8 mouse cellular contexts compared by ENCODE assay signal in the genomic region with DNA sequence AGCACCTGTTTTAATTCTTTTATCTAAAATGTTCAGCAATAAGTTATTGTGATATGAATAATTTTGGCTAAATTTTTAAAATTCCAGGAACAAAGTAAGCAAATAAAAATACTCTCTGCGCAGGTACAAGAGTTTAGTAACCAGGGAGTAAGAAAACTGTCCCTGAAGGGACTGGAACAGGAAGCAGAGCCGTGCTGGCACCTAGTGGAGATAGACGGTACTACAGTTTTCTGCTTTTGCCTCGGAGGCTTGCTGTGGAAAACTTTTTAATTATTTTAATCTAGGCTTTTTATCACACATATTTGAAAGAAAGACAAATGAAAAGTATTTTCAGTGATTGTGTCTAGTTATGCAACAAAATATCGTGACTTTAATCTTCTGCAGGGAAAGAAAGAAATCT.
DNase-seq lines count a peak whose midpoint lies in the region; ATAC-seq and TF ChIP-seq lines count a peak whose summit lies in the region.

No protein-coding gene starts in this region.

- no peak for TF ChIP-seq POLR2A in brain, embryonic 14.5 days (IDR thresholded peaks at IDR 0.05; ENCODE audit: borderline replicate concordance, extremely low read depth, insufficient read depth, insufficient read length, poor library complexity, severe bottlenecking)

- peak; percentile 77 for DNase-seq in intestine, embryonic 14.5 days (ENCODE audit: low spot score)
- DNase-seq in ES-E14 (ENCODE audit: low read depth, low spot score), result peak; percentile 7
- peak; percentile 69 for DNase-seq in brain, embryonic 14.5 days (ENCODE audit: low read depth)
- DNase-seq in gastrocnemius, postnatal 10 days, result peak; percentile 62
- peak; percentile 46 to 68 for DNase-seq in layer of hippocampus, postnatal 14 days (ENCODE audit: low spot score in 2 of 2)
- DNase-seq in midbrain, postnatal 0 days (ENCODE audit: low spot score), result peak; percentile 72
- peak; percentile 40 to 47 for DNase-seq in urinary bladder, postnatal 36 days (ENCODE audit: low spot score in 2 of 2)

- no peaks in the 10 kb centered on the region for H3K36me3 ChIP-seq in intestine, embryonic 14.5 days (ENCODE audit: control insufficient read depth, insufficient read depth, low read length)
- H3K36me3 ChIP-seq in intestine, embryonic 15.5 days, result no peaks in the 10 kb centered on the region
- H3K36me3 ChIP-seq in ES-E14 (ENCODE audit: control insufficient read depth, insufficient read depth, low read length, poor library complexity, severe bottlenecking), result no peaks in the 10 kb centered on the region
- H3K36me3 ChIP-seq in midbrain, postnatal 0 days (ENCODE audit: insufficient read depth, low read length), result no peaks in the 10 kb centered on the region

- TF ChIP-seq CTCF in brain, embryonic 14.5 days (IDR thresholded peaks at IDR 0.05; ENCODE audit: borderline replicate concordance, extremely low read depth, insufficient read depth, insufficient read length), result peak; percentile 85
- peak; percentile 93 for TF ChIP-seq CTCF in midbrain, postnatal 0 days (IDR thresholded peaks at IDR 0.05)

- no peaks in the 10 kb centered on the region for H3K4me1 ChIP-seq in intestine, embryonic 14.5 days (replicated peaks; ENCODE audit: control insufficient read depth, insufficient read depth, low read length)
- H3K4me1 ChIP-seq in intestine, embryonic 15.5 days (replicated peaks), result no peaks in the 10 kb centered on the region
- no peaks in the 10 kb centered on the region for H3K4me1 ChIP-seq in ES-E14 (ENCODE audit: control insufficient read depth in 2 of 2, insufficient read depth in 2 of 2, low read length in 2 of 2, poor library complexity in 1 of 2)
- no peaks in the 10 kb centered on the region for H3K4me1 ChIP-seq in midbrain, postnatal 0 days (ENCODE audit: insufficient read depth, low read length)

- no peak for ATAC-seq in intestine, embryonic 14.5 days (replicated peaks; ENCODE audit: low FRiP score, low TSS enrichment, low read depth)
- ATAC-seq in intestine, embryonic 15.5 days, result no peak
- ATAC-seq in midbrain, postnatal 0 days (ENCODE audit: low FRiP score), result no peak

- in situ Hi-C loops in ES-E14 (cut with MboI; ENCODE audit: low sequenced_read_pairs in 2 of 2, unreplicated experiment in 2 of 2), result no loop called here

- 11% methylated on average over 5 of the region's 5 CpGs for WGBS in intestine, embryonic 14.5 days
- WGBS in intestine, embryonic 15.5 days, result 6% methylated on average over 5 of the region's 5 CpGs
- 10% methylated on average over 5 of the region's 5 CpGs for WGBS in midbrain, postnatal 0 days

- H3K4me3 ChIP-seq in intestine, embryonic 14.5 days (ENCODE audit: low read depth, low read length), result no peak overlapping the region
- H3K4me3 ChIP-seq in intestine, embryonic 15.5 days (replicated peaks), result no peak overlapping the region
- H3K4me3 ChIP-seq in ES-E14 (ENCODE audit: insufficient read depth in 1 of 2, low read depth in 1 of 2, low read length in 2 of 2, poor library complexity in 1 of 2, severe bottlenecking in 1 of 2), result no peak overlapping the region
- no peak overlapping the region for H3K4me3 ChIP-seq in midbrain, postnatal 0 days (ENCODE audit: low read depth, low read length)

- no peak overlapping the region for H3K9ac ChIP-seq in intestine, embryonic 14.5 days (ENCODE audit: low read length)
- H3K9ac ChIP-seq in intestine, embryonic 15.5 days, result no peak overlapping the region
- no peak overlapping the region for H3K9ac ChIP-seq in ES-E14 (ENCODE audit: insufficient read depth, low read depth, low read length, poor library complexity, severe bottlenecking)
- H3K9ac ChIP-seq in midbrain, postnatal 0 days (replicated peaks; ENCODE audit: low read length, poor library complexity, severe bottlenecking), result no peak overlapping the region

- 0 out of 2 replicates have a peak, but pooled peaks cover 7% of the 10 kb centered on the region for H3K27me3 ChIP-seq in intestine, embryonic 14.5 days (replicated peaks; ENCODE audit: control insufficient read depth, insufficient read depth, low read length)
- no peaks in the 10 kb centered on the region for H3K27me3 ChIP-seq in intestine, embryonic 15.5 days (replicated peaks)
- H3K27me3 ChIP-seq in midbrain, postnatal 0 days (ENCODE audit: insufficient read depth, low read length), result no peaks in the 10 kb centered on the region

- no peak overlapping the region for H3K4me2 ChIP-seq in intestine, embryonic 14.5 days (ENCODE audit: low read length)
- no peak overlapping the region for H3K4me2 ChIP-seq in intestine, embryonic 15.5 days (replicated peaks)
- no peak overlapping the region for H3K4me2 ChIP-seq in midbrain, postnatal 0 days (ENCODE audit: low read depth, low read length, poor library complexity, severe bottlenecking)

- H3K9me3 ChIP-seq in intestine, embryonic 14.5 days (ENCODE audit: control insufficient read depth, low read length), result no peaks in the 10 kb centered on the region
- no peaks in the 10 kb centered on the region for H3K9me3 ChIP-seq in intestine, embryonic 15.5 days
- H3K9me3 ChIP-seq in ES-E14 (ENCODE audit: control insufficient read depth, insufficient read depth, low read depth, low read length), result no peaks in the 10 kb centered on the region
- H3K9me3 ChIP-seq in midbrain, postnatal 0 days (ENCODE audit: low read length), result no peaks in the 10 kb centered on the region

- no peak overlapping the region for H3K27ac ChIP-seq in intestine, embryonic 14.5 days (ENCODE audit: low read depth)
- no peak overlapping the region for H3K27ac ChIP-seq in intestine, embryonic 15.5 days
- no peak overlapping the region for H3K27ac ChIP-seq in ES-E14 (ENCODE audit: insufficient read depth, low read depth, low read length, poor library complexity, severe bottlenecking)
- H3K27ac ChIP-seq in midbrain, postnatal 0 days (ENCODE audit: low read depth, low read length), result no peak overlapping the region

TF ChIP-seq in ES-E14, 5 proteins besides CTCF, POLR2A, EP300 and RAD21:
- TF ChIP-seq HCFC1 (IDR thresholded peaks at IDR 0.05; ENCODE audit: borderline replicate concordance, insufficient read depth, low read length) (no peak), MAFK (IDR thresholded peaks at IDR 0.05; ENCODE audit: insufficient read depth, low read depth, low read length) (no peak), ZNF384 (IDR thresholded peaks at IDR 0.05; ENCODE audit: low read depth, low read length) (no peak), CHD2 (IDR thresholded peaks at IDR 0.05; ENCODE audit: low read depth, low read length) (no peak), ZC3H11A (IDR thresholded peaks at IDR 0.05; ENCODE audit: borderline replicate concordance, low read depth, low read length) (peak; percentile 60; the same call in 1 of the 2 replicates)

Comparison
In these comparisons a context has a peak if more than half of its experiments do, and no peak if none do; other contexts are left out.
1. DNase-seq: peak in every context shown above with its lines; median percentile 77 in intestine, embryonic 14.5 days; 72 in midbrain, postnatal 0 days; 69 in brain, embryonic 14.5 days; 62 in gastrocnemius, postnatal 10 days; 57 in layer of hippocampus, postnatal 14 days; 44 in urinary bladder, postnatal 36 days; 7 in ES-E14.